Mouse (Mus musculus): ENCODE measurements around the gene Il9.

GRCm38 (mm10) chr13:56500132-56500531 lies 18.1 kb upstream of the Il9 start:
- no peak for TF ChIP-seq CTCF (IDR thresholded peaks at IDR 0.05; ENCODE audit: control insufficient read depth, insufficient read depth, low read length)
- TF ChIP-seq POLR2A (IDR thresholded peaks at IDR 0.05; ENCODE audit: borderline replicate concordance, control insufficient read depth, low read depth, low read length), result no peak

Data from bone marrow, adult 2 months (tissue).